Mouse (Mus musculus) stomach, postnatal 0 days (tissue): ENCODE measurements around the gene Rrp8.
"Not testable (repeated sequence)": the region's sequence is repeated elsewhere in the genome, so short reads cannot be mapped to it uniquely, and the experiment has no call there.

Experiments
- CTCF ChIP-seq: IDR thresholded peaks from 2 replicates; pipeline ENCODE4 v1.5.1; 2016; ENCODE audit warnings: antibody characterized with exemption, low read depth, mild to moderate bottlenecking, moderate library complexity
- EP300 ChIP-seq: optimal IDR thresholded peaks from 2 replicates; pipeline ENCODE3; 2016; ENCODE audit warnings: antibody characterized with exemption

- TF ChIP-seq CTCF, EP300: not testable (repeated sequence)
Measured at GRCm38 (mm10) chr7:105742539-105743215, 5.5 kb upstream of the Rrp8 start.
